Mouse (Mus musculus): ENCODE results near the gene Rcc2. TPM values are rescaled to one million over a fixed set of nuclear protein-coding genes. Genes with fewer than 3 reads are reported as not detected.

Rcc2 gene
- polyA plus RNA-seq, 1 experiment from 2014 or later: 17.0 TPM

- WGBS: 40% methylated on average over 7 of the region's 7 CpGs
- Histone ChIP-seq H3K9ac (replicated peaks; ENCODE audit: low read depth) (no peak overlapping the region), H3K4me1 (ENCODE audit: insufficient read depth, low read depth, low read length) (peaks cover under 1% of the 10 kb centered on the region; the same call in 1 of the 2 replicates), H3K27me3 (replicated peaks; ENCODE audit: insufficient read depth, low read length) (no peaks in the 10 kb centered on the region), H3K36me3 (ENCODE audit: insufficient read depth, low read length) (no peaks in the 10 kb centered on the region), H3K4me3 (ENCODE audit: low read depth, low read length) (no peak overlapping the region), H3K4me2 (replicated peaks; ENCODE audit: low read depth, low read length) (no peak overlapping the region), H3K9me3 (ENCODE audit: low read length) (no peaks in the 10 kb centered on the region), H3K27ac (ENCODE audit: low read length) (no peak overlapping the region)
- DNase-seq (ENCODE audit: low spot score) (no peak), ATAC-seq (no peak)
- no peak for TF ChIP-seq CTCF (IDR thresholded peaks at IDR 0.05)
- no peak for TF ChIP-seq EP300 (IDR thresholded peaks at IDR 0.05)
These were observed 53.0 kb downstream of the Rcc2 start for GRCm38 (mm10) chr4:140753366-140753765.

- no peaks in the 10 kb centered on the region for H3K27me3 ChIP-seq (replicated peaks; ENCODE audit: insufficient read depth, low read length)
- H3K9ac ChIP-seq (replicated peaks; ENCODE audit: low read depth): no peak overlapping the region
- 69% methylated on average over 3 of the region's 3 CpGs for WGBS
- H3K4me1 ChIP-seq (ENCODE audit: insufficient read depth, low read depth, low read length): no peaks in the 10 kb centered on the region
- ATAC-seq (no peak), DNase-seq (ENCODE audit: low spot score) (no peak)
- H3K4me3 ChIP-seq (ENCODE audit: low read depth, low read length): no peak overlapping the region
- no peak overlapping the region for H3K4me2 ChIP-seq (replicated peaks; ENCODE audit: low read depth, low read length)
- no peak for TF ChIP-seq EP300 (IDR thresholded peaks at IDR 0.05)
- TF ChIP-seq CTCF (IDR thresholded peaks at IDR 0.05): no peak
- no peak overlapping the region for H3K27ac ChIP-seq (ENCODE audit: low read length)
- H3K9me3 ChIP-seq (ENCODE audit: low read length): no peaks in the 10 kb centered on the region
- H3K36me3 ChIP-seq (ENCODE audit: insufficient read depth, low read length): no peaks in the 10 kb centered on the region
These were observed 55.5 kb downstream of the Rcc2 start for GRCm38 (mm10) chr4:140755811-140756210.

GRCm38 (mm10) chr4:140761601-140762000 is 61.3 kb downstream of the Rcc2 start:
- no peaks in the 10 kb centered on the region for H3K9me3 ChIP-seq (ENCODE audit: low read length)
- ATAC-seq (no peak), DNase-seq (ENCODE audit: low spot score) (no peak)
- 67% methylated on average over 7 of the region's 7 CpGs for WGBS
- no peaks in the 10 kb centered on the region for H3K4me1 ChIP-seq (ENCODE audit: insufficient read depth, low read depth, low read length)
- H3K36me3 ChIP-seq (ENCODE audit: insufficient read depth, low read length): no peaks in the 10 kb centered on the region
- no peak overlapping the region for H3K4me2 ChIP-seq (replicated peaks; ENCODE audit: low read depth, low read length)
- H3K27ac ChIP-seq (ENCODE audit: low read length): no peak overlapping the region
- no peak overlapping the region for H3K9ac ChIP-seq (replicated peaks; ENCODE audit: low read depth)
- H3K27me3 ChIP-seq (replicated peaks; ENCODE audit: insufficient read depth, low read length): no peaks in the 10 kb centered on the region
- no peak overlapping the region for H3K4me3 ChIP-seq (ENCODE audit: low read depth, low read length)
- no peak for TF ChIP-seq EP300 (IDR thresholded peaks at IDR 0.05)
- no peak for TF ChIP-seq CTCF (IDR thresholded peaks at IDR 0.05)

- DNase-seq (ENCODE audit: low spot score): peak; percentile 25
- Histone ChIP-seq H3K36me3 (ENCODE audit: insufficient read depth, low read length) (no peaks in the 10 kb centered on the region), H3K27ac (ENCODE audit: low read length) (no peak overlapping the region), H3K4me3 (ENCODE audit: low read depth, low read length) (no peak overlapping the region), H3K4me1 (ENCODE audit: insufficient read depth, low read depth, low read length) (no peaks in the 10 kb centered on the region), H3K9ac (replicated peaks; ENCODE audit: low read depth) (no peak overlapping the region), H3K27me3 (replicated peaks; ENCODE audit: insufficient read depth, low read length) (no peaks in the 10 kb centered on the region), H3K9me3 (ENCODE audit: low read length) (no peaks in the 10 kb centered on the region), H3K4me2 (replicated peaks; ENCODE audit: low read depth, low read length) (no peak overlapping the region)
- ATAC-seq: no peak
- no peak for TF ChIP-seq EP300 (IDR thresholded peaks at IDR 0.05)
- TF ChIP-seq CTCF (IDR thresholded peaks at IDR 0.05): peak; percentile 77
- 12% methylated on average over 9 of the region's 9 CpGs for WGBS
These were observed 62.8 kb downstream of the Rcc2 start for GRCm38 (mm10) chr4:140763158-140763557.

GRCm38 (mm10) chr4:140765936-140766335 is 65.6 kb downstream of the Rcc2 start:
- WGBS: 71% methylated on average over 3 of the region's 3 CpGs
- no peak overlapping the region for H3K4me2 ChIP-seq (replicated peaks; ENCODE audit: low read depth, low read length)
- H3K9me3 ChIP-seq (ENCODE audit: low read length): no peaks in the 10 kb centered on the region
- no peak overlapping the region for H3K9ac ChIP-seq (replicated peaks; ENCODE audit: low read depth)
- H3K27me3 ChIP-seq (replicated peaks; ENCODE audit: insufficient read depth, low read length): no peaks in the 10 kb centered on the region
- no peaks in the 10 kb centered on the region for H3K4me1 ChIP-seq (ENCODE audit: insufficient read depth, low read depth, low read length)
- H3K27ac ChIP-seq (ENCODE audit: low read length): no peak overlapping the region
- no peak for TF ChIP-seq CTCF (IDR thresholded peaks at IDR 0.05)
- TF ChIP-seq EP300 (IDR thresholded peaks at IDR 0.05): no peak
- H3K36me3 ChIP-seq (ENCODE audit: insufficient read depth, low read length): no peaks in the 10 kb centered on the region
- H3K4me3 ChIP-seq (ENCODE audit: low read depth, low read length): no peak overlapping the region
- DNase-seq (ENCODE audit: low spot score): no peak
- ATAC-seq: no peak

- 75% methylated on average over 5 of the region's 5 CpGs for WGBS
- H3K9me3 ChIP-seq (ENCODE audit: low read length): no peaks in the 10 kb centered on the region
- H3K36me3 ChIP-seq (ENCODE audit: insufficient read depth, low read length): no peaks in the 10 kb centered on the region
- no peak for ATAC-seq
- TF ChIP-seq EP300 (IDR thresholded peaks at IDR 0.05) (no peak), CTCF (IDR thresholded peaks at IDR 0.05) (no peak)
- no peak for DNase-seq (ENCODE audit: low spot score)
- H3K27me3 ChIP-seq (replicated peaks; ENCODE audit: insufficient read depth, low read length): no peaks in the 10 kb centered on the region
- H3K4me1 ChIP-seq (ENCODE audit: insufficient read depth, low read depth, low read length): no peaks in the 10 kb centered on the region
- H3K9ac ChIP-seq (replicated peaks; ENCODE audit: low read depth): no peak overlapping the region
- H3K4me2 ChIP-seq (replicated peaks; ENCODE audit: low read depth, low read length): no peak overlapping the region
- H3K4me3 ChIP-seq (ENCODE audit: low read depth, low read length): no peak overlapping the region
- no peak overlapping the region for H3K27ac ChIP-seq (ENCODE audit: low read length)
These were observed 68.6 kb downstream of the Rcc2 start for GRCm38 (mm10) chr4:140768973-140769372.

- Histone ChIP-seq H3K4me1 (ENCODE audit: insufficient read depth, low read depth, low read length) (no peaks in the 10 kb centered on the region), H3K36me3 (ENCODE audit: insufficient read depth, low read length) (no peaks in the 10 kb centered on the region), H3K4me2 (replicated peaks; ENCODE audit: low read depth, low read length) (peak overlapping the region; percentile 54), H3K9me3 (ENCODE audit: low read length) (no peaks in the 10 kb centered on the region), H3K27me3 (replicated peaks; ENCODE audit: insufficient read depth, low read length) (no peaks in the 10 kb centered on the region), H3K9ac (replicated peaks; ENCODE audit: low read depth) (peak overlapping the region; percentile 23; the same call in 1 of the 2 replicates), H3K4me3 (ENCODE audit: low read depth, low read length) (peak overlapping the region; percentile 31), H3K27ac (ENCODE audit: low read length) (0 out of 2 replicates have a peak overlapping the region, but pooled peaks have one; percentile 26)
- WGBS: 6% methylated on average over 13 of the region's 13 CpGs
- ATAC-seq: peak; percentile 41; the same call in 1 of the 2 replicates
- peak; percentile 59 for DNase-seq (ENCODE audit: low spot score)
- no peak for TF ChIP-seq EP300 (IDR thresholded peaks at IDR 0.05)
These were observed 70.1 kb downstream of the Rcc2 start for GRCm38 (mm10) chr4:140770433-140770832.
